ENCODE assay signal across 10 mouse cellular contexts in the genomic region with DNA sequence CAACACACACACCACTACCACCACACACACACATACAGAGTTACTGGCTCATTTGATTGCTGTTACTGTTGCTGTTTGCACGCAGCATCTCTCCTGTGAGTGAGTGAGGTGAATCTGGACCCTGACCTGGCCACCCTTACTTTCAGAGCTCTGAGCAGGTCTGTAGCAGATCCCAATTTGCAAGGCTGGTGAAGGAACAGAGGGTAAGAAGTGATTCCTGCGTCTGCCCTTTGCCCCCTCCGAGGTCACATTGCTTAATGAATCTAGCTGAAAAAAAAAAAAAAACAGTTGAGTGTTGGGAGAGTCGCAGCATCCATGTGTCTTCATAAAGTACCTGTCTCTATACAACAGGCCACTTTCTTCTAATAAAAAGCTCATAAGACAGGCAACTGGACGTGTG.
A peak's percentile ranks its signal among the peaks of the same experiment; 100 is the strongest.
DNase-seq lines count a peak whose midpoint lies in the region; ATAC-seq and TF ChIP-seq lines count a peak whose summit lies in the region.
"Had no signal": no experiment of that assay in that cellular context is flagged by ENCODE, and none has a peak within 500 bp of the region (broad histone marks: within the 10 kb centered on the region; RNA-seq: fewer than 3 reads in every experiment).

No protein-coding gene starts in this region.

- H3K27ac ChIP-seq in heart, adult 2 months, result peak overlapping the region; percentile 75
- H3K27ac ChIP-seq in intestine, postnatal 0 days (ENCODE audit: low read depth, low read length), result peak overlapping the region; percentile 80; the same call in 1 of the 2 replicates
- no peak overlapping the region for H3K27ac ChIP-seq in limb, embryonic 15.5 days
- H3K27ac ChIP-seq: hindbrain, postnatal 0 days had no signal

- intact Hi-C loops in heart, adult 2 months (cut with DNase I), result loop anchor here (2.0 kb wide), 1 partner anchor 74 kb away; no protein-coding TSS in a partner anchor

- H3K9ac ChIP-seq in heart, adult 2 months (ENCODE audit: low read depth, low read length), result no peak overlapping the region
- H3K9ac ChIP-seq in intestine, postnatal 0 days (ENCODE audit: low read depth, low read length), result no peak overlapping the region
- no peak overlapping the region for H3K9ac ChIP-seq in limb, embryonic 15.5 days

- no peaks in the 10 kb centered on the region for H3K27me3 ChIP-seq in heart, adult 2 months (ENCODE audit: control insufficient read depth, insufficient read depth, low read length)
- no peaks in the 10 kb centered on the region for H3K27me3 ChIP-seq in E14TG2a.4 (ENCODE audit: insufficient read depth, low read length)
- no peaks in the 10 kb centered on the region for H3K27me3 ChIP-seq in intestine, postnatal 0 days (replicated peaks; ENCODE audit: control insufficient read depth, insufficient read depth, low read length)
- H3K27me3 ChIP-seq in limb, embryonic 15.5 days, result 0 out of 2 replicates have a peak, but pooled peaks cover 4% of the 10 kb centered on the region

- TF ChIP-seq CTCF in heart, adult 2 months (IDR thresholded peaks at IDR 0.05), result no peak
- no peak for TF ChIP-seq CTCF in E14TG2a.4 (conservative IDR thresholded peaks at IDR 0.05; ENCODE audit: low read length)
- no peak for TF ChIP-seq CTCF in intestine, postnatal 0 days (IDR thresholded peaks at IDR 0.05; ENCODE audit: low read depth)

- H3K4me2 ChIP-seq in intestine, postnatal 0 days (replicated peaks; ENCODE audit: low read depth), result no peak overlapping the region; the same call in 1 of the 2 replicates
- H3K4me2 ChIP-seq in limb, embryonic 15.5 days, result 0 out of 2 replicates have a peak overlapping the region, but pooled peaks have one; percentile 27

- TF ChIP-seq EP300 in heart, adult 2 months (IDR thresholded peaks at IDR 0.05; ENCODE audit: insufficient read depth, low read depth, low read length), result no peak

- WGBS in heart, adult 2 months, result 53% methylated on average over 5 of the region's 5 CpGs
- 23% methylated on average over 5 of the region's 5 CpGs for WGBS in intestine, postnatal 0 days
- WGBS in limb, embryonic 15.5 days, result 36% methylated on average over 5 of the region's 5 CpGs

- DNase-seq in heart, adult 2 months, result peak in 1 of 2 experiments; percentile 30
- DNase-seq in heart, adult 9 months (ENCODE audit: low spot score in 2 of 2), result no peak
- DNase-seq in cerebellum, postnatal 14 days, result no peak
- DNase-seq in frontal cortex, postnatal 10 days (ENCODE audit: low spot score in 2 of 2), result no peak
- DNase-seq: cerebellum, adult 18-20 months had no signal

- peaks cover 16% of the 10 kb centered on the region for H3K4me1 ChIP-seq in heart, adult 2 months (ENCODE audit: control insufficient read depth, insufficient read depth, low read length)
- peaks cover 50% of the 10 kb centered on the region for H3K4me1 ChIP-seq in E14TG2a.4 (replicated peaks; ENCODE audit: low read depth, low read length)
- 0 out of 2 replicates have a peak, but pooled peaks cover 4% of the 10 kb centered on the region for H3K4me1 ChIP-seq in intestine, postnatal 0 days (replicated peaks; ENCODE audit: control insufficient read depth, insufficient read depth, low read length)
- H3K4me1 ChIP-seq in limb, embryonic 15.5 days, result peaks cover 38% of the 10 kb centered on the region

- no peak overlapping the region for H3K4me3 ChIP-seq in heart, adult 2 months
- peak overlapping the region; percentile 50; the same call in 1 of the 2 replicates for H3K4me3 ChIP-seq in E14TG2a.4 (replicated peaks; ENCODE audit: low read length)
- no peak overlapping the region for H3K4me3 ChIP-seq in intestine, postnatal 0 days (ENCODE audit: low read depth, low read length)
- H3K4me3 ChIP-seq in limb, embryonic 15.5 days, result no peak overlapping the region

- H3K79me2 ChIP-seq in heart, adult 2 months (replicated peaks; ENCODE audit: control insufficient read depth, insufficient read depth, low read length), result no peaks in the 10 kb centered on the region

- no peak for TF ChIP-seq POLR2A in heart, adult 2 months (IDR thresholded peaks at IDR 0.05; ENCODE audit: insufficient read depth, low read depth, low read length)

- ATAC-seq in intestine, postnatal 0 days, result 0 out of 2 replicates have a peak, but pooled peaks have one; percentile 31
- no peak for ATAC-seq in limb, embryonic 15.5 days (ENCODE audit: insufficient number of reproducible peaks, low FRiP score, low TSS enrichment, low read depth)
- ATAC-seq in monocyte, adult 5-6 weeks (replicated peaks; ENCODE audit: insufficient number of reproducible peaks, low FRiP score, low TSS enrichment, poor library complexity, severe bottlenecking), result no peak

- 0 out of 2 replicates have a peak, but pooled peaks cover 2% of the 10 kb centered on the region for H3K9me3 ChIP-seq in E14TG2a.4 (ENCODE audit: low read length)
- no peaks in the 10 kb centered on the region for H3K9me3 ChIP-seq in intestine, postnatal 0 days (ENCODE audit: control insufficient read depth)
- no peaks in the 10 kb centered on the region for H3K9me3 ChIP-seq in limb, embryonic 15.5 days

- H3K36me3 ChIP-seq in heart, adult 2 months (ENCODE audit: control insufficient read depth, insufficient read depth, low read length), result no peaks in the 10 kb centered on the region
- no peaks in the 10 kb centered on the region for H3K36me3 ChIP-seq in E14TG2a.4 (ENCODE audit: insufficient read depth, low read length)
- no peaks in the 10 kb centered on the region for H3K36me3 ChIP-seq in intestine, postnatal 0 days (ENCODE audit: control insufficient read depth, insufficient read depth)
- no peaks in the 10 kb centered on the region for H3K36me3 ChIP-seq in limb, embryonic 15.5 days
